In genomic region chr6:31854261-31854660, GRCm38 (mm10) we compare ENCODE assay signal across 29 mouse cellular contexts.
DNase-seq lines count a peak whose midpoint lies in the region; ATAC-seq lines count a peak whose summit lies in the region.
"Had no signal": no experiment of that assay in that cellular context is flagged by ENCODE, and none has a peak within 500 bp of the region (broad histone marks: within the 10 kb centered on the region; RNA-seq: fewer than 3 reads in every experiment).

No protein-coding gene starts in this region.

- intact Hi-C loops in heart, postnatal 10 days (cut with DNase I), result no loop called here

- ATAC-seq in forebrain, embryonic 11.5 days (replicated peaks; ENCODE audit: low FRiP score), result no peak
- no peak for ATAC-seq in forebrain, embryonic 16.5 days
- no peak for ATAC-seq in heart, embryonic 12.5 days (ENCODE audit: insufficient number of reproducible peaks, low FRiP score)
- ATAC-seq in midbrain, embryonic 11.5 days (ENCODE audit: low FRiP score), result no peak
- ATAC-seq: activated CD4-positive, CD25-positive, alpha-beta regulatory T cell, adult 4 months; CD4-positive, CD25-positive, alpha-beta regulatory T cell, adult 4 months; forebrain, embryonic 13.5 days; forebrain, embryonic 15.5 days; Patski had no signal

- no peak overlapping the region for H3K4me2 ChIP-seq in forebrain, embryonic 11.5 days (ENCODE audit: low read depth, low read length, severe bottlenecking)
- no peak overlapping the region for H3K4me2 ChIP-seq in forebrain, embryonic 16.5 days (ENCODE audit: low read length)
- no peak overlapping the region for H3K4me2 ChIP-seq in heart, embryonic 12.5 days
- H3K4me2 ChIP-seq in midbrain, embryonic 11.5 days, result no peak overlapping the region
- H3K4me2 ChIP-seq: embryonic facial prominence, embryonic 13.5 days; embryonic facial prominence, embryonic 15.5 days; forebrain, embryonic 13.5 days; forebrain, embryonic 15.5 days had no signal

- H3K4me3 ChIP-seq in forebrain, embryonic 11.5 days (ENCODE audit: low read depth, low read length), result no peak overlapping the region
- H3K4me3 ChIP-seq in forebrain, embryonic 16.5 days (replicated peaks; ENCODE audit: low read length), result no peak overlapping the region
- H3K4me3 ChIP-seq in heart, embryonic 10.5 days, result no peak overlapping the region
- no peak overlapping the region for H3K4me3 ChIP-seq in heart, embryonic 12.5 days
- no peak overlapping the region for H3K4me3 ChIP-seq in midbrain, embryonic 11.5 days (ENCODE audit: low read depth, low read length)
- H3K4me3 ChIP-seq: embryonic facial prominence, embryonic 13.5 days; embryonic facial prominence, embryonic 15.5 days; erythroblast, embryonic 14.5 days; forebrain, embryonic 10.5 days; forebrain, embryonic 13.5 days; forebrain, embryonic 15.5 days had no signal

- no peak overlapping the region for H3K9ac ChIP-seq in forebrain, embryonic 11.5 days (ENCODE audit: low read length)
- H3K9ac ChIP-seq in forebrain, embryonic 16.5 days (replicated peaks; ENCODE audit: low read depth, low read length), result no peak overlapping the region
- no peak overlapping the region for H3K9ac ChIP-seq in heart, embryonic 12.5 days
- no peak overlapping the region for H3K9ac ChIP-seq in midbrain, embryonic 11.5 days (ENCODE audit: low read length)
- H3K9ac ChIP-seq: embryonic facial prominence, embryonic 13.5 days; embryonic facial prominence, embryonic 15.5 days; forebrain, embryonic 13.5 days; forebrain, embryonic 15.5 days had no signal

- 97% methylated on average over 14 of the region's 16 CpGs for WGBS in forebrain, embryonic 11.5 days
- WGBS in forebrain, embryonic 16.5 days, result 91% methylated on average over 14 of the region's 16 CpGs
- 93% methylated on average over 16 of the region's 16 CpGs for WGBS in heart, embryonic 10.5 days
- 87% methylated on average over 16 of the region's 16 CpGs for WGBS in heart, embryonic 12.5 days
- WGBS in midbrain, embryonic 11.5 days, result 94% methylated on average over 14 of the region's 16 CpGs

- no peaks in the 10 kb centered on the region for H3K4me1 ChIP-seq in forebrain, embryonic 11.5 days (replicated peaks; ENCODE audit: control insufficient read depth, insufficient read depth, low read length)
- H3K4me1 ChIP-seq in forebrain, embryonic 16.5 days (replicated peaks; ENCODE audit: control insufficient read depth, insufficient read depth, low read length), result no peaks in the 10 kb centered on the region
- no peaks in the 10 kb centered on the region for H3K4me1 ChIP-seq in heart, embryonic 10.5 days
- no peaks in the 10 kb centered on the region for H3K4me1 ChIP-seq in heart, embryonic 12.5 days (replicated peaks)
- H3K4me1 ChIP-seq in midbrain, embryonic 11.5 days (ENCODE audit: control insufficient read depth, insufficient read depth, low read length), result no peaks in the 10 kb centered on the region
- H3K4me1 ChIP-seq: embryonic facial prominence, embryonic 13.5 days; embryonic facial prominence, embryonic 15.5 days; forebrain, embryonic 10.5 days; forebrain, embryonic 13.5 days; forebrain, embryonic 15.5 days had no signal

- no peaks in the 10 kb centered on the region for H3K27me3 ChIP-seq in forebrain, embryonic 11.5 days (ENCODE audit: control insufficient read depth, insufficient read depth, low read length)
- H3K27me3 ChIP-seq in forebrain, embryonic 16.5 days (replicated peaks; ENCODE audit: control insufficient read depth, insufficient read depth, low read length), result no peaks in the 10 kb centered on the region
- no peaks in the 10 kb centered on the region for H3K27me3 ChIP-seq in heart, embryonic 10.5 days (ENCODE audit: insufficient read depth, poor library complexity, severe bottlenecking)
- H3K27me3 ChIP-seq in heart, embryonic 12.5 days (replicated peaks), result no peaks in the 10 kb centered on the region
- no peaks in the 10 kb centered on the region for H3K27me3 ChIP-seq in midbrain, embryonic 11.5 days (ENCODE audit: control insufficient read depth, insufficient read depth, low read length)
- H3K27me3 ChIP-seq: embryonic facial prominence, embryonic 13.5 days; embryonic facial prominence, embryonic 15.5 days; forebrain, embryonic 13.5 days; forebrain, embryonic 15.5 days had no signal

- DNase-seq in forebrain, embryonic 11.5 days (ENCODE audit: low spot score), result peak; percentile 10
- DNase-seq in heart, adult 18-20 months, result peak; percentile 35 to 53
- DNase-seq in heart, embryonic 10.5 days (ENCODE audit: low spot score), result no peak
- peak; percentile 41 to 56 for DNase-seq in heart, postnatal 10 days
- peak; percentile 35 for DNase-seq in heart, postnatal 4 days
- DNase-seq in midbrain, embryonic 11.5 days (ENCODE audit: low spot score, missing footprints), result no peak
- DNase-seq: adrenal gland, adult 2 months; adrenal gland, postnatal 10 days; adrenal gland, postnatal 25 days; B cell, adult 2 months; cerebellum, adult 11 months; cerebellum, adult 18-20 months; cerebellum, adult 8-10 months; cerebellum, adult 9-11 months; cerebellum, postnatal 14 days; cerebellum, postnatal 36 days; embryo, embryonic 11 days had no signal

- H3K27ac ChIP-seq in forebrain, embryonic 11.5 days (ENCODE audit: low read depth, low read length), result no peak overlapping the region
- H3K27ac ChIP-seq in forebrain, embryonic 16.5 days (ENCODE audit: low read length), result no peak overlapping the region
- no peak overlapping the region for H3K27ac ChIP-seq in heart, embryonic 10.5 days
- H3K27ac ChIP-seq in heart, embryonic 12.5 days (ENCODE audit: poor library complexity, severe bottlenecking), result no peak overlapping the region
- H3K27ac ChIP-seq in midbrain, embryonic 11.5 days (ENCODE audit: low read depth, low read length), result no peak overlapping the region
- H3K27ac ChIP-seq: embryonic facial prominence, embryonic 13.5 days; embryonic facial prominence, embryonic 15.5 days; forebrain, embryonic 10.5 days; forebrain, embryonic 13.5 days; forebrain, embryonic 15.5 days had no signal

- no peaks in the 10 kb centered on the region for H3K36me3 ChIP-seq in forebrain, embryonic 11.5 days (ENCODE audit: control insufficient read depth, insufficient read depth, low read length)
- no peaks in the 10 kb centered on the region for H3K36me3 ChIP-seq in forebrain, embryonic 16.5 days (ENCODE audit: control insufficient read depth, insufficient read depth)
- H3K36me3 ChIP-seq in heart, embryonic 10.5 days, result no peaks in the 10 kb centered on the region
- no peaks in the 10 kb centered on the region for H3K36me3 ChIP-seq in heart, embryonic 12.5 days
- no peaks in the 10 kb centered on the region for H3K36me3 ChIP-seq in midbrain, embryonic 11.5 days (ENCODE audit: control insufficient read depth, insufficient read depth, low read length)
- H3K36me3 ChIP-seq: embryonic facial prominence, embryonic 13.5 days; embryonic facial prominence, embryonic 15.5 days; forebrain, embryonic 10.5 days; forebrain, embryonic 15.5 days; G1E had no signal

- no peaks in the 10 kb centered on the region for H3K9me3 ChIP-seq in forebrain, embryonic 11.5 days (ENCODE audit: control insufficient read depth, low read length)
- no peaks in the 10 kb centered on the region for H3K9me3 ChIP-seq in forebrain, embryonic 16.5 days (ENCODE audit: control insufficient read depth, low read length)
- H3K9me3 ChIP-seq in heart, embryonic 10.5 days, result no peaks in the 10 kb centered on the region
- H3K9me3 ChIP-seq in heart, embryonic 12.5 days (replicated peaks), result peaks cover 8% of the 10 kb centered on the region
- H3K9me3 ChIP-seq in midbrain, embryonic 11.5 days (ENCODE audit: control insufficient read depth, low read length), result no peaks in the 10 kb centered on the region
- H3K9me3 ChIP-seq: embryonic facial prominence, embryonic 15.5 days; forebrain, embryonic 10.5 days; forebrain, embryonic 13.5 days; forebrain, embryonic 15.5 days; G1E had no signal

Comparison
In these comparisons a context has a peak if more than half of its experiments do, and no peak if none do; other contexts are left out.
1. DNase-seq: peak in forebrain, embryonic 11.5 days (single experiment), heart, adult 18-20 months (2 of 2), heart, postnatal 10 days (2 of 2) and heart, postnatal 4 days (single experiment); none in heart, embryonic 10.5 days (single experiment) and midbrain, embryonic 11.5 days (single experiment).